Mouse (Mus musculus): ENCODE data around the gene Ebf3. TPM values are rescaled to one million over a fixed set of nuclear protein-coding genes. Genes with fewer than 3 reads are reported as not detected.
A peak's percentile ranks its signal among the peaks of the same experiment; 100 is the strongest.

The Ebf3 gene
- total and polyA plus RNA-seq, 2 experiments from 2014 or later: 0.67 to 14.0 TPM

DNA sequence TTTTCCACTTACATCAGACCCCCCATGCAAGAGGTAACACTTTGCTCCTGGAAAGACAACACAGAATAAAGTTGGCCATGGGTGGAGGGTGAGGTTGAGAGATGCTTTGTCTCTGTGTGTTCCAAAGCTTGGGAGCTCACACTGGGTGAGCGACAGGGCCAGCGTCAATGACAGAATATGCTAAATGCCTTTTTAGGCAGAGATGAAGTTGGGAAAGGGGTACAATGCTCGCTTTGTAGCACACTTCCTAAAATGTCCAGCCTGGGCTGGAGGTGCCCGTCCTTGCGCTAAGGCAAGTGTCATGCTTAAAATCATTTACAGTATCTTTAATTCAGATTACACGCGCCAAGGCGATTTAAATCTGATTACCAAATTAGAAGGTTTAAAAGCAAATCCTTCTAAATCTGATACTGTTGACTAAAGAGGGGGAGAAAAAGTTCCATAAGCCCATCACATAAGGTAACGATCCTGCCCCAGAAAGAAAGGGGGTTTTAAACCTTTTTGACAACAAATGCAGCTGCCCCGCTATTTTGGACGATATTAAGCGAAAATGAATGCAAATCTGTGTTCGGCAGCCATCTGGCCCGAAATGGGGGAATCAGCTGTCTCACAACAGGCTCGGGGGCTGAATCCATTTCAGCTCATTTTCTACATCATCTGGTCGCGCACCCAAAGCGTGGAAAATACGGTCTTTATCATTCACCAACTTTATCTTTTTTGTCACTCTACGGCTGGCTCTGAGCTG, 2.1 kb upstream of the Ebf3 start:
- no peaks in the 10 kb centered on the region for H3K4me1 ChIP-seq (ENCODE audit: insufficient read depth)
- no peak for ATAC-seq

DNA sequence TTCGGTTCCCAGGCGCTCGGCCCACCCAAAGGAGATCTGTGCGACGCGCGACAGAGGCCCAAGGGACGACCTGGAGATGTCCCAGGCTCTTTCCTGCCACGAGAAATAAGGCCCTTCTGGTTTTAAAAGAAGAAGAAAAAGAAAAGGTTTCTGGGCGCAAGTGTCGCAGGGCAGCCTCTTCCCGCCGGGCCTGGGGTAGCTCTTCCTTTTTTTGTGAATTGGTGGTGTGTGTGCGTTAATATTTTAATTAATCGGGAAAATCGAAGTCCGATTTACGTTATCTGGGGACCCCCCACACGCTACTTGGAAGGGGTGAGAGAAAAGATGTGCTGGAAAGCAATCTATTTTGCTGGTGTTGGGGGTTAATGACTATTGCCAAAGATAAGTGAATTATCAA, 1.3 kb upstream of the Ebf3 start:
- DNase-seq: no peak
- Histone ChIP-seq H3K9ac (no peak overlapping the region), H3K27ac (ENCODE audit: low read depth, low read length) (no peak overlapping the region), H3K4me3 (ENCODE audit: low read depth, low read length) (no peak overlapping the region), H3K9me3 (ENCODE audit: low read length) (no peaks in the 10 kb centered on the region), H3K36me3 (ENCODE audit: insufficient read depth) (no peaks in the 10 kb centered on the region), H3K4me2 (ENCODE audit: low read depth) (no peak overlapping the region), H3K27me3 (ENCODE audit: insufficient read depth, low read length) (peaks cover 90% of the 10 kb centered on the region), H3K4me1 (ENCODE audit: insufficient read depth) (no peaks in the 10 kb centered on the region)
- 6% methylated on average over 19 of the region's 19 CpGs for WGBS
- TF ChIP-seq CTCF (IDR thresholded peaks at IDR 0.05; ENCODE audit: low read depth): no peak
- no peak for ATAC-seq

More for the DNA sequence above, 2.1 kb upstream of the Ebf3 start:
- H3K27me3 ChIP-seq (ENCODE audit: insufficient read depth, low read length): peaks cover 91% of the 10 kb centered on the region
- no peaks in the 10 kb centered on the region for H3K9me3 ChIP-seq (ENCODE audit: low read length)
- H3K9ac ChIP-seq: no peak overlapping the region
- no peak overlapping the region for H3K4me3 ChIP-seq (ENCODE audit: low read depth, low read length)
- no peak overlapping the region for H3K4me2 ChIP-seq (ENCODE audit: low read depth)
- 1% methylated on average over 20 of the region's 20 CpGs for WGBS
- H3K36me3 ChIP-seq (ENCODE audit: insufficient read depth): no peaks in the 10 kb centered on the region
- no peak overlapping the region for H3K27ac ChIP-seq (ENCODE audit: low read depth, low read length)
- peak; percentile 54 for DNase-seq
- no peak for TF ChIP-seq CTCF (IDR thresholded peaks at IDR 0.05; ENCODE audit: low read depth)

DNA sequence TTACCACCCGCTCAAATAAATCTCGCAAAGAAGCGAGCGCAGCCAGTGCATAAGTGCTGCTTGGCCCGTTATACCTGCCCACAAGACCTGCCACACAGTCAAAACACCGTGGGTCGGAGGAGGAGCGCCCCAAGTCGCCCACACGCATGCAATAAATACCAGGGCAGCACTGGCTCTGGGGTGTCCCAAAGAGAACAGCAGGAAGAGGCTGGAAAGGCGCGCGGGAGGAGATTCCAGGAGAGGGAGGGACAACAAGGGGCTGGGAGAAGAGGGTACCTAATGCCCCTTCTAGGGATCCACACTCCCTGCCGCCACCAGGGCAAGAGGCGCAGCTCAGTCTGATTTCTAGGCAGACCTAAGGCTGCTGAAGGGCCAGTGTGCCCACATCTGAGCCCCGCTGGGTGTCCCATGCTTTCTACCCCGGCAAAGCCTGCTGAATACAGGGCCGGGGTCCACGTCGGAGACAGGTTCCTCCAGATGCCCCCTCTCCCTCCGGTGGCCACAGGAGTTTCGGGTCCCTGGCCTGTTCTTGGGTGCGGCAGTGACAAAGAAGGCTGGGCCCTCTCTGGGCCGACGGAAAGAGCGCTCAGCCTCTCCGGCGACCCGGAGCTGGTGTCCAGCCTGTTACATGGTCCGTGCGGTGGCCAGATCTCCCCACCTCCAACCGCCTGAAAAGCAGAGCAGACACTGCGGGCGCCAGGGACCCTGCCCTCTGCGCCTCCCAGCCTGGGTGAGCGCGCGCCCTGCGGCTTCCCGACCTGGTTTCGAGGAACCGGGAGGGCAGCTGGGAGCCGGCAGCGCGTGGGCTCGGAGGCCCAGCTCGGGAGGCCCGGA, 682 bp upstream of the Ebf3 start:
- 1% methylated on average over 48 of the region's 48 CpGs for WGBS

DNA sequence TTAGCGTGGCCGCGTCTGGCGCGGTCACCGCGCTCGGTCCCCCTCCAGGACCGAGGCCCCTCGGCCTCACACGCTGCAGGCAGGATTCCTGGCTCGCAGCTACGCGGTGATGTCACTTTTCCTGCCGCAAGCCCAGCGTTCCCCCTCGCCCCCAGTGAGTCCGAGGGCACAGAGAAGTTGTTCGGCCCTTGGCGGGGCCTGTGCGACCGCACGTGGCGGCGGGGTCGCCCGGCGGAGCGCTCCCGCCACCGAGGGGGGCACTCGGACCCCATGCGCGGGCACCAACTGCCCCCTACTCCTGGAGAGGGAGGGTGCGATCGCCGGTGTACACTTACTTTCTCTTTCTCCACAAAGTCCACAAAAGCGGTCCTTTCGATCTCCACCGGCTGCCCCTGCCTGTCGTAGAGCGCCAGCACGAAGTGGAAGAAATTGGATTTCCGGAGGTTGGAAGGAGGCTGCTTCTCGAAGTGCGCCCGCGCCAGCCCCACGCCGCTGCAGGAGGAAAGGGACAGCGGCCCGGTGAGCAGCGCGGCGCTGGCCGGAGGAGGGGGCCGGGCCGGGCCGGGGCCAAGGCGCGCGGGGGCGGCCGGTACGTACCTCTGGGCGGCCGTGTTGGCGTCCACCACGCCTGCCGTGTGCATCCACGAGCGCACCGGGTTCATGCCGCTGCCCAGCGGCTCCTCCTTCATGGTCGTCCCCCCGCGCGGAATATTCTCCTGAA, 902 bp downstream of the Ebf3 start:
- Histone ChIP-seq H3K9me3 (ENCODE audit: low read length) (no peaks in the 10 kb centered on the region), H3K4me2 (ENCODE audit: low read depth) (peak overlapping the region; percentile 64), H3K9ac (0 out of 2 replicates have a peak overlapping the region, but pooled peaks have one; percentile 14), H3K36me3 (ENCODE audit: insufficient read depth) (no peaks in the 10 kb centered on the region), H3K4me1 (ENCODE audit: insufficient read depth) (no peaks in the 10 kb centered on the region; the same call in 1 of the 2 replicates), H3K27ac (ENCODE audit: low read depth, low read length) (no peak overlapping the region), H3K4me3 (ENCODE audit: low read depth, low read length) (peak overlapping the region; percentile 37), H3K27me3 (ENCODE audit: insufficient read depth, low read length) (peaks cover 83% of the 10 kb centered on the region)
- no peak for ATAC-seq
- TF ChIP-seq CTCF (IDR thresholded peaks at IDR 0.05; ENCODE audit: low read depth): no peak
- peak; percentile 34 for DNase-seq
- WGBS: 1% methylated on average over 75 of the region's 79 CpGs

More for the DNA sequence above, 682 bp upstream of the Ebf3 start:
- Histone ChIP-seq H3K36me3 (ENCODE audit: insufficient read depth) (no peaks in the 10 kb centered on the region), H3K4me3 (ENCODE audit: low read depth, low read length) (peak overlapping the region; percentile 37), H3K4me2 (ENCODE audit: low read depth) (peak overlapping the region; percentile 64), H3K27me3 (ENCODE audit: insufficient read depth, low read length) (peaks cover 89% of the 10 kb centered on the region), H3K4me1 (ENCODE audit: insufficient read depth) (no peaks in the 10 kb centered on the region; the same call in 1 of the 2 replicates), H3K9me3 (ENCODE audit: low read length) (no peaks in the 10 kb centered on the region), H3K9ac (no peak overlapping the region), H3K27ac (ENCODE audit: low read depth, low read length) (no peak overlapping the region)
- no peak for TF ChIP-seq CTCF (IDR thresholded peaks at IDR 0.05; ENCODE audit: low read depth)
- DNase-seq (no peak), ATAC-seq (0 out of 2 replicates have a peak, but pooled peaks have one; percentile 6)

DNA sequence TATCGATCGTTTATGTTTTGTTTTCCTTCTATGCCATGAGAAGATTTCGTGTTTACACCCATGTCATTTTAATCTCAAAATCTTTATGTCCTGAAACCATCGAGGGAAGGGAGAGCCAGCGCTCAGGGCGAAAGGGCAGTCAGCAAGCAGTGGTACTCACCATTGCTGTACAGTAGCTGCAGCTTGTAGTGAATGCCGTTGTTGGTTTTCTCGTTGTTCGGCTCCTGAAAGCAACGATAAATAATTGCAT, 1.4 kb downstream of the Ebf3 start:
- no peaks in the 10 kb centered on the region for H3K36me3 ChIP-seq (ENCODE audit: insufficient read depth)
- no peak for DNase-seq
- H3K4me3 ChIP-seq (ENCODE audit: low read depth, low read length): 0 out of 2 replicates have a peak overlapping the region, but pooled peaks have one; percentile 37
- H3K27me3 ChIP-seq (ENCODE audit: insufficient read depth, low read length): peaks cover 78% of the 10 kb centered on the region
- no peaks in the 10 kb centered on the region; the same call in 1 of the 2 replicates for H3K4me1 ChIP-seq (ENCODE audit: insufficient read depth)
- no peak overlapping the region for H3K9ac ChIP-seq
- no peak overlapping the region; the same call in 1 of the 2 replicates for H3K4me2 ChIP-seq (ENCODE audit: low read depth)
- no peak for TF ChIP-seq CTCF (IDR thresholded peaks at IDR 0.05; ENCODE audit: low read depth)
- H3K9me3 ChIP-seq (ENCODE audit: low read length): no peaks in the 10 kb centered on the region
- ATAC-seq: no peak
- H3K27ac ChIP-seq (ENCODE audit: low read depth, low read length): no peak overlapping the region
- WGBS: 1% methylated on average over 10 of the region's 10 CpGs

DNA sequence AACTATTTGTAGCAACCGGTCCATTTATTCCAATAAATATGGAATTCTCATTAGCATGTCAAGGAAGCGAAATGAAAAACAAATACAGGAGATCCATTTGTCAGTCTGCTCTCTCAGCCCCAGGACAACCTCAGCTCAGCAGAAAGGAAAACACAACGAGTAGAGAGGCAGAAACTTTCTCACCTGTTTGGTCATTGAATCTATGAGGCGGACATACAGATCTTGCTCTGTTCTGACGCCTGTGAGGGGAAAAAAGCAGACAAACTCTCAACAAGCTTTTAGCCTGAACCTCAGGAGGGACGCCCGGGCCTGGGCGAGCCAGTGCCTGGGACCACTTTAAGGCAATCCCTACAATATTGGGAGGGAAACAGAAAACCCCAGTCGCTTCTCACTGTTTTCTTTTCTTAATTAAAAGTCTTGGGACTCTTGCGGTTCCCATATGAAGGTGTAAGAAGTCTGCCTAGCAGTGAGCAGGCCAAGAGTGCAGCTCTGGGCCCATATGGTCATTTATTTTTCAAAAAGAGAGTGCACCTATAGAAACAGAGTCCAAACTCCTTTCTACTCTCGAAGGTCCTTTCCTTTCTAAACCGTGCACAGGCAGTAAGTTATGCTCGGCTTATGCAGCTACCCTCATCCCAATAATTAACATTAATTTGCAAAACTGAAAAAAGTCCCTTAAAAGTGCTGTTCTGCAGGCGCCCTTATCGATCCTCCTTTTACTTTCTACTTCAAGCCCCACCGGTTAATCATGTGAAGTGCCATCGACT, 1.9 kb downstream of the Ebf3 start:
- Histone ChIP-seq H3K36me3 (ENCODE audit: insufficient read depth) (no peaks in the 10 kb centered on the region), H3K9ac (no peak overlapping the region), H3K9me3 (ENCODE audit: low read length) (no peaks in the 10 kb centered on the region), H3K27ac (ENCODE audit: low read depth, low read length) (no peak overlapping the region), H3K4me3 (ENCODE audit: low read depth, low read length) (no peak overlapping the region), H3K27me3 (ENCODE audit: insufficient read depth, low read length) (peaks cover 76% of the 10 kb centered on the region), H3K4me2 (ENCODE audit: low read depth) (no peak overlapping the region), H3K4me1 (ENCODE audit: insufficient read depth) (no peaks in the 10 kb centered on the region; the same call in 1 of the 2 replicates)
- no peak for TF ChIP-seq CTCF (IDR thresholded peaks at IDR 0.05; ENCODE audit: low read depth)
- WGBS: 6% methylated on average over 17 of the region's 17 CpGs
- DNase-seq (peak; percentile 72), ATAC-seq (no peak)

Data from forebrain, postnatal 0 days (tissue).